Mouse (Mus musculus) 3134 (cell line): Measurements from ENCODE around the gene Lrrc7.

Experiments used
- DNase-seq: peaks from one replicate; pipeline ENCODE4 v3.0.0-alpha.2; 2011; ENCODE audit warnings: low spot score; ENCODE audit not compliant: insufficient read length; ENCODE audit errors: extremely low read depth

Lrrc7 gene

DNA sequence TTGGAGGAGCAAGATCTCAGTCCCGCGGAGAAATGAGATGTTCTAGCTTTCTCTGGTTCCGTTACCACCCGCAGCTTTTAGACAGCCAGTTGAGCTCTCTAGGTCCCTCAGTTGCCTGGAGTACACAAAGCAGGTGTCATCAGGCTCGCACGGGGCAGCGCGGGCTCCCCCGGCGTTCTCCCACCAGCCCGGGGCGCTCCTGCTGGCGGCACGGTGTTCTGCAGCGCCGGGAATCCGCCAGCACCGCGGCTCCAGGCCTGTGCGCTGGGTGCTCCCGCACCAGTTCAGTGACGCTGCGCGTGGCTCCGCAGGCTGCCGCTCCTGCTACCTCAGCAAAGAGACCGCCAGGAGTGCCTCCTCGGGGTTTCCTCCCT is at the start of gene Lrrc7:
TSS of gene Lrrc7 (minus strand) at position 235 of the 374 bp plus-strand sequence.
- peak; percentile 13 for DNase-seq

DNA sequence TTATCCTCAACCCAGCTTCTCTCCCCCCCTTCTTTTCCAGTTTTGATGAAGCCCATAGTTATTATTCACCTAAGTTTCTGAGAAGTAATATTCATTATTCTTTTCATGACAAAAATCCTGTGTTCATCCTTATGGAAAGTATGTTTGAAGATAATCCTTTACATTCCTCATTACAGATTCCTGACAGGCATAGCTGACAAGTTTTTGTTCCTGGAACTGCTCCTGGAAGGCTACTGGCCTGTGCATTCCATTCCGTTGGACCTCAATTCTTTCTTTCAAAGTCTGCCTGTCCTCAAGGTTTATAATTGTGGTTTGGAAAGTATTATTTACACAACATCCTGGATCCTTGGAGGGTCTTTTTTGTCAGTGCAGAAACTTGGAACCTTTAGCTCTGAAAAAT is 45.0 kb upstream of the Lrrc7 start:
- no peak for DNase-seq

GRCm38 (mm10) chr3:158605274-158605673 is 43.3 kb upstream of the Lrrc7 start:
- DNase-seq: no peak

GRCm38 (mm10) chr3:158561256-158561986 is 600 bp downstream of the Lrrc7 start:
- no peak for DNase-seq

- no peak for DNase-seq
These were observed 1.1 kb downstream of the Lrrc7 start for GRCm38 (mm10) chr3:158560891-158561255.

DNA sequence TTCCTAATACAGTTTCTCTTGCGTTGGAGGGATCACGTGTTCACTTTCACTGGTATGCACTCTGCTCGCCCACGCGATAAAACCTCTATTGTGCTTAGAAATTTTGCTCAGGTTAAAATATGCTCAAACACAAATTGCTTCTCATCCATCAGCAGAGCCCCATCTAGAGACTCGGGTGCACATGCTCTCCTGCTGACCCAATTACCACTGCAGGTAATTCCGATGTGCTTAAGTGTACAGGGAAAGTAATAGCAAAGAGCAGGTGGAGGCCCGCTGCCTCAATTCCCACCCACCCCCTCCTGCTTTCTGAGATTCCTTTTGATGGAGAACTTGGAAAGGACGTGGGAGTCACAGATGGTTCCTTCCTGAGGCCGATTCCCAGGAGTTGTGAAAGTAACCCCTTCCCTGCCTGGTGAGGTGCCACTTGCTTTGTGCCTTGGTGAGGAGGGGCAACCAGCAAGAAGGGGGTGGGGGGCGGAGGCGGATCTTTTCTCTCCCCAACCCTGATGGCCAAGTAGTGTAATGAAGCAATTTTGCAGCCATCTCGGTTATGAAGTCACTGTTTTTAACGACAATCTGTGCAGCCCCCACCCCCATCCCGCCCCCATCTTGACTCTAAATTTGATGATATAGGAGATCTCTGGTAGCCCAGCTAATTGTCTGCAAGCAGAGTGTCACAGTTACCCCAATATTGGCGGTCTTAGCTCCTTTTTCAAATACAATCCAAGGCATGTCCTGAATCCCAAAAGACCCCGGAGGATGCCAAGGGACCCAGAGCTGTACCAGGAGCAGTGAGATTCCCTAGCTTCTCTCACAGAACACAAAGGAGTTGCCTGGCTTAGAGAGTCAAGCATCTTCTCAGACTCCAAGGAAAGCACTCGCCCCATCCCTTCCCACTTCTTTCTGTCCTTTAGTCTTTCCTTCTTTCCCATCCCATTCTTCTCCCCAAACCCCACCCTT is 2.0 kb downstream of the Lrrc7 start:
- no peak for DNase-seq

DNA sequence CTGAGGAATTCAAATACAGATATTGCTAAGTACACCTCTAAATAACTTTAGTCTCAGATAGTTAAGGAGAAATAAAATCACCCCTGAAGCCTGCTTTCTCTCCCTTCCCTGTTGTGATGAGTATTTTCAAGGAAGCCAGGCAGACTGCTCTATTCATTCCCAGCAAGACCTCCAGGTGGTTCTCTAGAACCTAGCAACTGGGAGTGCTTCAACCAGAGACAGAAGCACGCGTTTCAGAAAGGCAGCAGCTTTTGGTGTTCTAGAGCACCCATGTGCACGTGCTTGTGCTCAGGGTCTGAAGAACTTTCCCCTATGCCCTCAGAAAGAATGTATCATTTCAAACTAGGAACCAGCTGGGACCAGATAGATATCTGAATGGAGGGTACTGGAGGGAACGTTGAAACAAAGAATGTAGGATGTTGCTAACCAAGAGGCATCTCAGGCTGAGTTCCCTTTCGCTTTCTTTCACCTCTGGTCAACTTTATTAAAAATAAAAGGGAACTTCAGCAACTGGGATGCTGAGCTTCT is 2.8 kb downstream of the Lrrc7 start:
- DNase-seq: no peak

- DNase-seq: no peak
These were observed 3.4 kb downstream of the Lrrc7 start for GRCm38 (mm10) chr3:158558631-158559030.

DNA sequence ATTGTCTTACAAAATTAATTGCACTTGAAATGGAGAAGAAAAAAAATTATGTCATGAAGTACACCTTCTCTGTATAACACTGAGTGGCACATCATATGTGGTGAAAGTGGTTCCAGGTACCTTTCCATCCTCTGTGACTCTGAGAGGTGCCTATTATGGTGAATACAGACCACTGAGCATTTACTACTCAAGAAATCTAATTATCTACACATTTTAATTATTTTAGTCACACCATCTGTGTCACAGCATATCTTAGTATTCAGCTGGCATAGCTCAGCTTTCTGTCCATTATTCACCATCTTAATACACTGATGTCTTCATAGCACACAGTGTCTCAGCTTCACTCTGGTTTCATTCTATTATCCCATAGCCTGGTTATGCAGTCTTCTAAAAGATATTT is 7.7 kb downstream of the Lrrc7 start:
- DNase-seq: no peak

DNA sequence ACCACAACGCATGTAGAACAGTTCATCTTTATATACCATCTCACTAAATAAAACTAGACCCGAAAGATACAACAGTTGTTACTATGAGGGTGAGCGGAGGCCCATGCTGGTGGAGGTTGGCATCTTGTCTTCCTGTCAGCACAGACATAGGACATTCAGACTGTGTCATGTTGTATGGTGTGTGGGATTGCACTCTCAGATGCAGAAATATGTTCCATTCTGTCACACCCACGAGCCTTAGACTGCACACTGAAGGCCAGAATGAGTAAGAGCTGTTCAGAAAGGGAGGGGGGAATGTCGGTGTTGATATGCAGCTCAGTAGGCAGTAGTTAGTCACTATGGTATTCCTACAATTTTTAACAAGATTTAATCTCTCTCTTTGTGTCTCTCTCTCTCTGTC is 9.9 kb downstream of the Lrrc7 start:
- no peak for DNase-seq

GRCm38 (mm10) chr3:158543481-158543880 is 18.5 kb downstream of the Lrrc7 start:
- DNase-seq: no peak

DNA sequence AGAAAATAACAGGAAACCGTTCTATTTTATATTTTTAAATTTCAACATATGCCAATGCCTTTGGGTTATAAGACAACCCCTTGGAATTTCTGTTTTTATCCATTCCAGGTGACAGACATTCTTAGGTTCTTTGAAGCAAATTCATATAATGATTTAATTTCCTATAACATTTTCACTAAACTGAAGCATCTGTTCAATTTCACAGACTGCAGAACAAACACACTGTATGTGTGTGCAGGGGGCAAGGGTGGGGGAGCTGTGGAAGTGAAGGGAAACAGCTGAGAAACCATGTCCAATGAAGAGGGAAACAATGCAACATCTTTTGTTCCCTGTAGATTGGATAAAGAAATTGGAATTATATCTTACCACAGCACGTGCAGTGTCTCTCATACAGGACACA is 29.2 kb downstream of the Lrrc7 start:
- DNase-seq: no peak

DNA sequence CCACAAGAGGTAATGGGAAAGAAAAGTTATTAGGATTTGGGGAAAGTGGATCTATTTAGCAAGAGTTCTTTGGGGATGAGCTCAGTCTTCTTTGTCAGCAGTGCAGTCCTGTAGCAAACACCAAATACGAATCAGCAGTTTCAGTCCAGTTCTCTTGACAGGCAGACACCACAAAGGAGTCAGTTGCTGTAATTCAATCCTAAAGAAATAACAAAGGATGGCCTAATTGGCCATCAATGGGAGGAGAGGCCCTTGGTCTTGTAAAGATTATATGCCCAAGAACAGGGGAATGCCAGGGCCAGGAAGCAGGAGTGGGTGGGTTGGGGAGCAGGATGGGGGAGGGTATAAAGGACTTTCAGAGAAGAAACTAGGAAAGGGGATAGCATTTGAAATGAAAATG is 33.5 kb downstream of the Lrrc7 start:
- no peak for DNase-seq

- DNase-seq: no peak
These were observed 68.3 kb downstream of the Lrrc7 start for GRCm38 (mm10) chr3:158493730-158494129.

- DNase-seq: no peak
These were observed 82.3 kb downstream of the Lrrc7 start for GRCm38 (mm10) chr3:158479677-158480076.

DNA sequence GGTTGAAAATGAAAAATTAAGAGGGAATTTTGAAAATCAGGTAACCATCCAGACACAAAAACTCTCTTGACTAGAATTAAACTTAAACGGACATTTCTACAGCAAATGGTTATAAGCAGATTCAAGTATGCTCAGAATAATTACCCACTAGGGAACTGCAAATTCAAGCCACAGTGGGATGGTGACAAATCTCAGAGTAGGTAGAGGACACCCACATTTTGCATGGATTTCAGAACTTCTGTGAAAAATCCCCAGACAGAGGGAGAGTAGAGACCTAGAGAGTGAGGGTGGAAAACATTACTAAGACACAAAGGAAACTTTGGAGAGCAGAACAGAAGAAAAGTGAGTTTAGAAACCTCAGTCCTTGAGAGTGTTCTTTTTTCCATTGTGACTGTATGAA is 161.4 kb downstream of the Lrrc7 start:
- DNase-seq: no peak

GRCm38 (mm10) chr3:158391534-158391933 is 170.5 kb downstream of the Lrrc7 start:
- no peak for DNase-seq

DNA sequence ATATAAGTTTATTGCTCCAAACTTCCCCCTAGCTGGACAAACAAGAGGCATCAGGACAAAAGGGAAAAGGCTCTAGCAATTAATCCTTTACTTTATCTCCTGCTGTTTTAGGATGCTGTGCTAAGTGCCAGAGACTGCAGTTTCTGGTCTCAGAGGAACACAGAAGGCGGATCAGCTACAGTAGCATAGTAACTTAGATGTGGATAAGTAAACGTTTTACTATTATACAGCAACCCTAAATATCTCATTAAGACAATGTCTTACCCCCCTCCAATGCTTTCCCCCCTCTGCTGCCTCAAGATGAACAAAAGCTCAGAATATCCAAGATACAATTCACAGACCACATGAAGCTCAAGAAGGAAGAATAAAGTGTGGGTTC is 174.0 kb downstream of the Lrrc7 start:
- DNase-seq: no peak

DNA sequence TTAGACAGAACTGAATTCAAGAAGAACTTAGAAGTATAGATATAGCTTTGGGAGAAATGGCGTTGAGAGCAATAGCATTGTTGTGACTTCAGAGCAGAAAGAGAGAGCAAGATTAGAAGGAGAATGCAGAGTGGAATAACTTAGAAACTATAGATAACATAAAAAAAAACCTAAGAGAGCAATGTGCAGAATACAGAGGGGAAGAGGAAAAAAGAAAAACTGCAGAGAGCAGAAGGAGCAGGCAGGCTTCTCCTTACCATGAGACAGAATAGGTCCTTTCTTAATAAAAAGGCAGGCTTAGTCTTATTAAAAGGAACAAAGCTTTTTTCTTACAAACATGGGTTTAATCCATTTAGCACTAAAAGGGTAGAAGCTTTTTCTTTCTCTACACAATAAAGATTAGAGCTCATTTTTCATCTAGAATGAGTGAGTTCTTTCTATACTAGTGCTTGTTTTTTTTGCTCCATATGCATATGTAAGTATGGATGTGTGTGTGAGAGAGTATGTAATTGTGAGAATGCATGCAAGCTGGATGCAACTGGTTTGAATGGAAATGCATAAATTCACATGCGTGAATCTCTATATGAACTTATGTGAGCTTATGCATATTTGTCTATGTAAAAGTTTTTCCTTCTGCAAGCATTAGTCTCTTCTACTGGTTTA is 174.5 kb downstream of the Lrrc7 start:
- no peak for DNase-seq

GRCm38 (mm10) chr3:158386848-158387247 is 175.2 kb downstream of the Lrrc7 start:
- no peak for DNase-seq

DNA sequence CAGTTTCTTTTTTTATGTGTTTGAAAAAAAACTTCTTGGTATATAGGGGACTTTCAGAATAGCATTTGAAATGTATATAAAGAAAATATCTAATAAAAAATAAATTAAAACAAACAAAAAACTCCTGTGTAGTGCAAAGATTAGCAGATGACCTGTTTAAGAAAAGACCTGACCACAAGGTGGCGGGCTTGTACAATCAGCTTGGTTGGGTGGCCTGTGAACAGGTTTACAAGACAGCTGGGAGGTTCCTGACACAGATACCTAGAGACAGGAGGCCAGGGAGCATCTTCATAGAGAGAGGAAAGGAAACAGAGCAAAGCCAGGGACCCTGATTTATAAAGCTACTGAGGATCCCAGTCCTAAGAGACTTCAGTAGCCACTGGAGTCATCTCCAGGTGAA is 186.1 kb downstream of the Lrrc7 start:
- no peak for DNase-seq
